Mouse (Mus musculus): ENCODE data around the gene Prkch. TPM values are rescaled to one million over a fixed set of nuclear protein-coding genes. Genes with fewer than 3 reads are reported as not detected.

Prkch gene
- polyA plus RNA-seq, 1 experiment from 2014 or later = 22.3 TPM

- Histone ChIP-seq H3K9ac (ENCODE audit: low read length) (no peak overlapping the region), H3K27me3 (ENCODE audit: control insufficient read depth, insufficient read depth, low read length) (no peaks in the 10 kb centered on the region), H3K4me3 (ENCODE audit: low read depth, low read length) (no peak overlapping the region), H3K27ac (replicated peaks) (no peak overlapping the region), H3K9me3 (ENCODE audit: control insufficient read depth, low read length) (no peaks in the 10 kb centered on the region), H3K4me1 (replicated peaks; ENCODE audit: control insufficient read depth, insufficient read depth) (no peaks in the 10 kb centered on the region), H3K36me3 (ENCODE audit: control insufficient read depth, insufficient read depth, low read length) (no peaks in the 10 kb centered on the region), H3K4me2 (replicated peaks; ENCODE audit: low read depth) (no peak overlapping the region)
- ATAC-seq (ENCODE audit: low FRiP score, low TSS enrichment) = no peak
- WGBS = 55% methylated on average over 2 of the region's 2 CpGs
- no peak for DNase-seq (ENCODE audit: low spot score)
- TF ChIP-seq CTCF (IDR thresholded peaks at IDR 0.05; ENCODE audit: low read depth) = no peak
- no peak for TF ChIP-seq EP300 (optimal IDR thresholded peaks at IDR 0.05)
Observed at GRCm38 (mm10) chr12:73639571-73639970, 55.0 kb downstream of the Prkch start.

- Histone ChIP-seq H3K9me3 (ENCODE audit: control insufficient read depth, low read length) (no peaks in the 10 kb centered on the region), H3K4me2 (replicated peaks; ENCODE audit: low read depth) (no peak overlapping the region), H3K9ac (ENCODE audit: low read length) (no peak overlapping the region), H3K27ac (replicated peaks) (no peak overlapping the region), H3K4me3 (ENCODE audit: low read depth, low read length) (no peak overlapping the region), H3K4me1 (replicated peaks; ENCODE audit: control insufficient read depth, insufficient read depth) (no peaks in the 10 kb centered on the region), H3K27me3 (ENCODE audit: control insufficient read depth, insufficient read depth, low read length) (no peaks in the 10 kb centered on the region), H3K36me3 (ENCODE audit: control insufficient read depth, insufficient read depth, low read length) (no peaks in the 10 kb centered on the region)
- WGBS = 84% methylated on average over 13 of the region's 13 CpGs
- DNase-seq (ENCODE audit: low spot score) (no peak), ATAC-seq (ENCODE audit: low FRiP score, low TSS enrichment) (no peak)
- TF ChIP-seq CTCF (IDR thresholded peaks at IDR 0.05; ENCODE audit: low read depth) = no peak
- TF ChIP-seq EP300 (optimal IDR thresholded peaks at IDR 0.05) = no peak
Observed at GRCm38 (mm10) chr12:73641183-73641582, 56.6 kb downstream of the Prkch start.

DNA sequence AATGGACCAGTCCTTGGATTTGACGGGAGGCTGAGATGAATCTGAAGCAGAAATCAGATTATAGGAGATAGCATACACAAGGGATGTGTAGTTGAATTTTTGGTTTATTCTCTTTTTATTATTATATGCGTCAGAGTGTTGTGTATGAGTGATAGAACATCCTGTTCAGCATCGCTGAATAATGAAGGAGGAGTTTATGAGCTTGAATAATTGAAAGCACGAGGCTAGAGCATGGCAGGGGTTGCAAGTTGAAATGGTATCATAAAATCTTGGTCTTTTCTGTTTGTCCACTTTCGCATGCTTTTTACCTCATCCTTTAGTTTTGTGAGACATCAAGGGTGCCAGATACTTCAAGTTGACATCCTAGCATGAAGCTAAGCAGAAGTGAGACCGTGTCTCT lies 60.6 kb downstream of the Prkch start:
- TF ChIP-seq EP300 (optimal IDR thresholded peaks at IDR 0.05) = no peak
- no peak for TF ChIP-seq CTCF (IDR thresholded peaks at IDR 0.05; ENCODE audit: low read depth)
- Histone ChIP-seq H3K9me3 (ENCODE audit: control insufficient read depth, low read length) (no peaks in the 10 kb centered on the region), H3K4me3 (ENCODE audit: low read depth, low read length) (no peak overlapping the region), H3K4me2 (replicated peaks; ENCODE audit: low read depth) (no peak overlapping the region), H3K27me3 (ENCODE audit: control insufficient read depth, insufficient read depth, low read length) (no peaks in the 10 kb centered on the region), H3K9ac (ENCODE audit: low read length) (no peak overlapping the region), H3K36me3 (ENCODE audit: control insufficient read depth, insufficient read depth, low read length) (no peaks in the 10 kb centered on the region), H3K4me1 (replicated peaks; ENCODE audit: control insufficient read depth, insufficient read depth) (no peaks in the 10 kb centered on the region), H3K27ac (replicated peaks) (no peak overlapping the region)
- DNase-seq (ENCODE audit: low spot score) = no peak
- 89% methylated on average over 6 of the region's 6 CpGs for WGBS
- ATAC-seq (ENCODE audit: low FRiP score, low TSS enrichment) = no peak

DNA sequence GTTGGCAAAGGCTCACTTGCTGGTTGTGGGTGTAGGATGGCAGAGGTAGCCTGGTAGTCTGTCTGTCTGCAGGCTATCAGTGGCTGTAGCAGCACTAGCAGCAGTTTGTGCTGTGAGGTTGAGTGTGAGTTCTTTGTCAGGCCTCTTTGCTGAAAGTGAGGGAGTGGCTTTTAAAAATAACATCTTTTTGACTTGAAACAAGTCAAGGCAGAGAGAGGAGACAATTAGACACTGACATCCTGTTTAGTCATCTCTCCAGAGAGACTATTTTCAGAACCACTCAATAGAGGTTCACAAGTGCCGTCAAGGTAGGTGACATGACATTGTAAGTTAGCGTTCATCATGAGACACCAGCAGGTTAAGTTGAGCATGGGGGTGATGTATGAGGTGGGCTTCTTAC lies 63.1 kb downstream of the Prkch start:
- WGBS = 60% methylated on average over 2 of the region's 2 CpGs
- Histone ChIP-seq H3K27ac (replicated peaks) (no peak overlapping the region), H3K27me3 (ENCODE audit: control insufficient read depth, insufficient read depth, low read length) (no peaks in the 10 kb centered on the region), H3K4me2 (replicated peaks; ENCODE audit: low read depth) (no peak overlapping the region), H3K9me3 (ENCODE audit: control insufficient read depth, low read length) (no peaks in the 10 kb centered on the region), H3K4me1 (replicated peaks; ENCODE audit: control insufficient read depth, insufficient read depth) (no peaks in the 10 kb centered on the region), H3K36me3 (ENCODE audit: control insufficient read depth, insufficient read depth, low read length) (no peaks in the 10 kb centered on the region), H3K9ac (ENCODE audit: low read length) (no peak overlapping the region), H3K4me3 (ENCODE audit: low read depth, low read length) (no peak overlapping the region)
- no peak for ATAC-seq (ENCODE audit: low FRiP score, low TSS enrichment)
- DNase-seq (ENCODE audit: low spot score) = no peak
- TF ChIP-seq EP300 (optimal IDR thresholded peaks at IDR 0.05) (no peak), CTCF (IDR thresholded peaks at IDR 0.05; ENCODE audit: low read depth) (no peak)

- Histone ChIP-seq H3K4me1 (replicated peaks; ENCODE audit: control insufficient read depth, insufficient read depth) (no peaks in the 10 kb centered on the region), H3K4me2 (replicated peaks; ENCODE audit: low read depth) (no peak overlapping the region), H3K36me3 (ENCODE audit: control insufficient read depth, insufficient read depth, low read length) (no peaks in the 10 kb centered on the region), H3K4me3 (ENCODE audit: low read depth, low read length) (no peak overlapping the region), H3K27me3 (ENCODE audit: control insufficient read depth, insufficient read depth, low read length) (no peaks in the 10 kb centered on the region), H3K9ac (ENCODE audit: low read length) (no peak overlapping the region), H3K27ac (replicated peaks) (peak overlapping the region; percentile 24; the same call in 1 of the 2 replicates), H3K9me3 (ENCODE audit: control insufficient read depth, low read length) (no peaks in the 10 kb centered on the region)
- DNase-seq (ENCODE audit: low spot score) (no peak), ATAC-seq (ENCODE audit: low FRiP score, low TSS enrichment) (no peak)
- TF ChIP-seq CTCF (IDR thresholded peaks at IDR 0.05; ENCODE audit: low read depth) = no peak
- WGBS = 54% methylated on average over 18 of the region's 18 CpGs
Observed at GRCm38 (mm10) chr12:73656568-73657204, 72.1 kb downstream of the Prkch start.

DNA sequence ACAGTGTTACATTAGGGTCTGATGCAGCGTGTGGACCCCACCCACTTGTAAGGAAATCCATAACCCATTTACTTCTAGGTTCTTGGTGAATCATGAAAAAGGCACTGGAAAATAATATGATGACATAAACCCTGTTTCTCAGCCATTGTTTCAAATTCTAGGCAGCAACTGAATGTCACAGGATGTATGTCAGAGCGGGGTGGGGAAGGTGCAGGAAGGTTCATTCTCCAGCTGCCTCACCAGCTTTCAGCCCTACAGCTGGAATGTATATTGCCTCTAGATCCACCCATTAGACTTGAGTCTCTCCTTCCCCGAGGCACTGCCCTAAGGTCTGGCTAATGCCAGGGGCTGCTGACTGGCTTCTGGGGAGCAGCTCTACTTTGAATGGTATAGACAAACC lies 78.8 kb downstream of the Prkch start:
- DNase-seq (ENCODE audit: low spot score) (no peak), ATAC-seq (ENCODE audit: low FRiP score, low TSS enrichment) (peak; percentile 67; the same call in 1 of the 2 replicates)
- H3K9ac ChIP-seq (ENCODE audit: low read length) = no peak overlapping the region
- no peak for TF ChIP-seq CTCF (IDR thresholded peaks at IDR 0.05; ENCODE audit: low read depth)
- TF ChIP-seq EP300 (optimal IDR thresholded peaks at IDR 0.05) = no peak
- no peak overlapping the region for H3K4me3 ChIP-seq (ENCODE audit: low read depth, low read length)
- no peaks in the 10 kb centered on the region for H3K36me3 ChIP-seq (ENCODE audit: control insufficient read depth, insufficient read depth, low read length)
- H3K27ac ChIP-seq (replicated peaks) = peak overlapping the region; percentile 56
- 45% methylated on average over 3 of the region's 3 CpGs for WGBS
- no peaks in the 10 kb centered on the region for H3K4me1 ChIP-seq (replicated peaks; ENCODE audit: control insufficient read depth, insufficient read depth)
- no peak overlapping the region for H3K4me2 ChIP-seq (replicated peaks; ENCODE audit: low read depth)
- H3K9me3 ChIP-seq (ENCODE audit: control insufficient read depth, low read length) = no peaks in the 10 kb centered on the region
- no peaks in the 10 kb centered on the region for H3K27me3 ChIP-seq (ENCODE audit: control insufficient read depth, insufficient read depth, low read length)

Data from stomach, postnatal 0 days (tissue).